Mouse (Mus musculus): ENCODE measurements around the gene Teddm1b. TPM values are rescaled to one million over a fixed set of nuclear protein-coding genes. Genes with fewer than 3 reads are reported as not detected.

Gene Teddm1b
- polyA plus RNA-seq, 1 experiment from 2014 or later: 0.10 TPM

- H3K27ac ChIP-seq: no peak within 1 kb of the TSS
- no peaks in the 10 kb centered on the region for H3K9me3 ChIP-seq (replicated peaks)
- no peak within 1 kb of the TSS for H3K4me2 ChIP-seq
- DNase-seq (no peak), ATAC-seq (ENCODE audit: low read depth) (no peak)
- no peak within 1 kb of the TSS for H3K4me3 ChIP-seq (replicated peaks)
- H3K36me3 ChIP-seq: no peaks in the 10 kb centered on the region
- H3K9ac ChIP-seq: no peak within 1 kb of the TSS
- H3K4me1 ChIP-seq (replicated peaks): 0 out of 2 replicates have a peak, but pooled peaks cover 7% of the 10 kb centered on the region
- 15% methylated on average over 4 of the region's 4 CpGs for WGBS (ENCODE audit: insufficient replicate concordance)
- no peaks in the 10 kb centered on the region for H3K27me3 ChIP-seq
These were observed 17.3 kb downstream of the Teddm1b start, which contains the start of gene Teddm1a for GRCm38 (mm10) chr1:153891442-153891841. TSS of gene Teddm1a (plus strand) at chr1:153891742.

GRCm38 (mm10) chr1:153893746-153894145 lies 19.6 kb downstream of the Teddm1b start:
- DNase-seq: no peak
- Histone ChIP-seq H3K9ac (no peak overlapping the region), H3K4me3 (replicated peaks) (no peak overlapping the region), H3K36me3 (no peaks in the 10 kb centered on the region), H3K27ac (no peak overlapping the region), H3K4me1 (replicated peaks) (peaks cover 27% of the 10 kb centered on the region), H3K9me3 (replicated peaks) (no peaks in the 10 kb centered on the region), H3K4me2 (no peak overlapping the region), H3K27me3 (no peaks in the 10 kb centered on the region)
- ATAC-seq (ENCODE audit: low read depth): no peak
- 32% methylated on average over 2 of the region's 2 CpGs for WGBS (ENCODE audit: insufficient replicate concordance)

DNA sequence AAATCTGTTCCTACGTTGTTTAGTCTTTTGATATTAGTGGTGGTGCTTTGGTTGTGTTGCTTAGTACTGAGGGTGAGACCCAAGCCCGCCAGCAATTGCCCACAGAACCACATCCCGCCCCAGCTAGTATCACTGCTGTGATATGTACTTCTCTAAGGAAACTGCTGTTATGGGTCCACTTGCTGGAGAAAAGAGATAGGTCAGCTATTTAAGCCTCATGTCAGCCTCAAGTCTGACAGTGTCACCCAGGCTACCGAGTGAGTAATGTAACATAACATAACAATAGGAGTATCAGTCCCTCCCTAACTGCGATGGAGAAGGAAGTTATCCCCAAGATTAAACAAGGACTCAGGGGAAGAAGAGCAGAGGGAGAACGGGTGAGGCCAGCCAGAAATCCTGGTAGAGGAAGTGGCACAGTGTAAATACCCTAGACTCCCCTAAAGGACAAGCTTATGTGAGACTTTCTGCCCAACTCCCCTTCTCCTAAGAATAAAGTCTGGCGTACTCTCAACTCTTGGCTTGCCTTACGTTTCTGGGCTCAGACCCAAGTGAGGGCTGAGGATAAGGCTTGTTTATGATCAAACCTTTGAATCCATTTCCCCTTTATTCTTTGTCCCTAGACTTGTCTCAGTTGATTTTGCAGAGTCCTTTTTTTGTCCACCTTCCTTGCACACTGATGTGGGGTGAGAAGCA lies 20.2 kb downstream of the Teddm1b start:
- Histone ChIP-seq H3K9me3 (replicated peaks) (no peaks in the 10 kb centered on the region), H3K27ac (no peak overlapping the region), H3K4me2 (no peak overlapping the region), H3K36me3 (no peaks in the 10 kb centered on the region), H3K4me3 (replicated peaks) (no peak overlapping the region), H3K27me3 (no peaks in the 10 kb centered on the region), H3K4me1 (replicated peaks) (peaks cover 33% of the 10 kb centered on the region), H3K9ac (no peak overlapping the region)
- 38% methylated on average over 8 of the region's 8 CpGs for WGBS (ENCODE audit: insufficient replicate concordance)
- DNase-seq (no peak), ATAC-seq (ENCODE audit: low read depth) (no peak)

- H3K4me3 ChIP-seq (replicated peaks): no peak overlapping the region
- 35% methylated on average over 5 of the region's 5 CpGs for WGBS (ENCODE audit: insufficient replicate concordance)
- H3K27ac ChIP-seq: no peak overlapping the region
- H3K36me3 ChIP-seq: no peaks in the 10 kb centered on the region
- no peak overlapping the region for H3K4me2 ChIP-seq
- H3K27me3 ChIP-seq: no peaks in the 10 kb centered on the region
- H3K9ac ChIP-seq: no peak overlapping the region
- peak; percentile 54 for DNase-seq
- peaks cover 34% of the 10 kb centered on the region for H3K4me1 ChIP-seq (replicated peaks)
- ATAC-seq (ENCODE audit: low read depth): no peak
- H3K9me3 ChIP-seq (replicated peaks): no peaks in the 10 kb centered on the region
These were observed 20.8 kb downstream of the Teddm1b start for GRCm38 (mm10) chr1:153894979-153895378.

DNA sequence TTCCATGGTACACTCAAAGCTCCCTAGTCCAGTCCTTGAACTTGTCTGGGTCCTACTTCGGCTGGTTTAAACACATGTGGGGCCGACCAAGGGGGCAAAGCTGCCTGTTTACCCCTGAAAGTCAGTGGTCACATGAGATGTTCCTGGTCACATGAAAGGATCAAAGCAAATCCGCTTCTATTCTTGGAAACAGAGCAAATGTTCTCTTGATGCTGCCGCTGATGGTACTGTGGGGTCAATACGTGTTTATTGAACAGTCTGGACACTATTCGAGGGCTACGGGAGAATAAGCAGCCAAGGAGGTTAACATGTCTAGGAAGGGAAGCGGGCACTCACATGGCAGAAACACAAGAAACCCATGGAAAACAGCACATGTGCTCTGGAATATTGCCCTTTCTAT lies 23.1 kb downstream of the Teddm1b start:
- Histone ChIP-seq H3K9ac (no peak overlapping the region), H3K27me3 (no peaks in the 10 kb centered on the region), H3K9me3 (replicated peaks) (no peaks in the 10 kb centered on the region), H3K36me3 (peaks cover 2% of the 10 kb centered on the region), H3K4me1 (replicated peaks) (peaks cover 46% of the 10 kb centered on the region), H3K4me3 (replicated peaks) (no peak overlapping the region), H3K27ac (no peak overlapping the region), H3K4me2 (no peak overlapping the region)
- WGBS (ENCODE audit: insufficient replicate concordance): 70% methylated on average over 8 of the region's 8 CpGs
- DNase-seq: no peak
- no peak for ATAC-seq (ENCODE audit: low read depth)

DNA sequence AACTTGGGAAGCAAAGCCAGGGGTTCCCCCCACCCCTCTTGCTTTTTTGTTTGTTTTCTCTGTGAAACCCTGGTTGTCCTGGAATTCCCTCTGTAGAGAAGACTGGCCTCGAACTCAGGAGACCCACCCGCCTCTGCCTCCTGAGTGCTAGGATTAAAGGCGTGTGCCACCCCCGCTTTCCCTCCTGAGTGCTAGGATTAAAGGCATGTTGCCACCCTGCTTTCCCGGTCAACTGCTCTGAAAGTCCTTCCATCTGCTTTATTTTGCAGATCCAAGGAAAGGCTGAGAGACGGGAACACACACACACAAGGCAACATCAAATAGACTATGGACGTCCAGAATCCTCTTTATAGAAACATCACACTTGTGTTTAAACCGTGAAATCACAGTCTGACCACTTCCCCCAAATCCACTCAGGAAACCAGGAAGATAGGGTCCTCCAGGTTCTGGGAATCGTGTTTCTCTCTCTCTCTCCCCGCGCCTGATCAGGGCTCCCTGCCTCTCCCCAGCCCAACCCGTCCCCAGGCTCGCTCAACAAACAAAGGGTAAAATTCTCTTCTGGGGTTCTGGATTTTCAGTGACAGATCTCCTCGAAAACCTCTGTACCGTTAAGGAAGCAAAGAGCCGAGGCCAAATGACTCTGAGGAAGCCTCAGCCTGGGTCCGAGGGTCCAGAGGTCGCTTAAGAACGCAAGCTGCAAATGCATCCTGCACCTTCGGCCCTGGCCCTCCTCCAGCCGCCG lies 25.0 kb downstream of the Teddm1b start:
- Histone ChIP-seq H3K36me3 (peaks cover 22% of the 10 kb centered on the region), H3K4me2 (peak overlapping the region; percentile 87), H3K9me3 (replicated peaks) (no peaks in the 10 kb centered on the region), H3K9ac (peak overlapping the region; percentile 95), H3K27ac (peak overlapping the region; percentile 100), H3K27me3 (no peaks in the 10 kb centered on the region), H3K4me1 (replicated peaks) (peaks cover 55% of the 10 kb centered on the region), H3K4me3 (replicated peaks) (peak overlapping the region; percentile 95)
- ATAC-seq (ENCODE audit: low read depth) (no peak), DNase-seq (no peak)
- WGBS (ENCODE audit: insufficient replicate concordance): 19% methylated on average over 22 of the region's 22 CpGs

DNA sequence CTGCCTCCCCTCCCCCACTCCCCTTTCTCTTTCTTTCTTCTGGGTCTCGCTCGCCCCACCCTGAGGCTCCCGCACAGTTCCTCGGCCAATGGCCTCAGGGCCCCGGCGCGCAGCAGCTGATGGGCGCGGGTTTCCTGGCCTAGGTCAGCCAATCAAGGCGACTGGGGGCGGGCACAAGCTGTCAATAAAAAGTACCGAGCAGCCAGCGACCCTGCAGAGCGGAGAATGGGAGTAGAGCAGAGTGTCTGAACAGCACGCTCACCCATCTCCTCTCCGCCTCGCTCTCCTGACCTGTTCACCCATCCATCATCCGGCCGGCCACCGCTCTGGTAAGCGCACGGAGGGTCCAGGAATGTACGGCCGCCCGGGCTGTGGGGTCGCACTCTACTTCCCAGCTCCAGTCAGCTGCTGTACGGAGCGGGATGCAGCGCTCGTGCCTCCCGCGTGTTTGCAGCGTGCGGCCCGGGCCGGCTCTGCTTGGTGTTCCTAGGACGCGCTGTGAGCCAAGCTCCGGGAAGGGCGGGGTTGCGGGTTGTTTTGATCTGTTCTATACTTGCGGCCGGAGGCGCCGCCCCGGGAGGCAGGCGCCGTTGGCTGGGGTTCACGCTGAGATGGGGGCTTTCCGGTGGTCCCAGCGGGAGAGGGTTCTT lies 25.7 kb downstream of the Teddm1b start, which contains the start of the genes Glul and Teddm2:
Glul (plus strand) TSS at position 214 of the 650 bp plus-strand sequence.
Teddm2 (minus strand) TSS at position 498 of the 650 bp plus-strand sequence.
- ATAC-seq (ENCODE audit: low read depth): peak; percentile 94
- peak within 1 kb of the TSS; percentile 95 for H3K9ac ChIP-seq
- under 1% methylated on average over 51 of the region's 51 CpGs for WGBS (ENCODE audit: insufficient replicate concordance)

DNA sequence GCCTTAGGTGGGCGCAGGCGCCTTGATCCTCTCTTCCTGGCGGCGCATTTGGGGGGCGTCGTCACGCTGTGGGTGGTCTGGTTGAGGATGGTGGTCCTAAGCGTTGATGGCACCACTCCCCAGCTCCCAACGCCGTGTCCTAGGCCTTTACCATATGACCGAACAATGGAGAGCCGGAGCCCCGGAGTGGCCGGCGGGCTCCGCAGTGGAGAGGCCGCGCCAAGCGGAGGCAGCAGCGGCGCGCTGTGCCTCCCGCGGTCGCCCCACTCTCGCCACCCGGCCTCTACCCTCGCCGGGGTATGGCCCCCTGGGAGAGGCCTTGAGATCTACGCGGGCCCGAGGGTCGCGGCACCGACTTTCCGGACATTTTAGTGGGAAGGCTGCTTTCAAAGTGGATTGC lies 26.2 kb downstream of the Teddm1b start:
- WGBS (ENCODE audit: insufficient replicate concordance): under 1% methylated on average over 34 of the region's 36 CpGs
- Histone ChIP-seq H3K4me2 (peak overlapping the region; percentile 87), H3K4me3 (replicated peaks) (peak overlapping the region; percentile 95), H3K9ac (peak overlapping the region; percentile 95), H3K4me1 (replicated peaks) (peaks cover 49% of the 10 kb centered on the region), H3K27ac (peak overlapping the region; percentile 100), H3K36me3 (peaks cover 34% of the 10 kb centered on the region), H3K27me3 (no peaks in the 10 kb centered on the region), H3K9me3 (replicated peaks) (no peaks in the 10 kb centered on the region)
- no peak for DNase-seq
- peak; percentile 28 for ATAC-seq (ENCODE audit: low read depth)

More for the DNA sequence above, 25.7 kb downstream of the Teddm1b start, which contains the start of the genes Glul and Teddm2:
- Histone ChIP-seq H3K27me3 (no peaks in the 10 kb centered on the region), H3K4me1 (replicated peaks) (peaks cover 49% of the 10 kb centered on the region), H3K4me2 (peak within 1 kb of the TSS; percentile 87), H3K36me3 (peaks cover 29% of the 10 kb centered on the region), H3K27ac (peak within 1 kb of the TSS; percentile 100), H3K4me3 (replicated peaks) (peak within 1 kb of the TSS; percentile 95), H3K9me3 (replicated peaks) (no peaks in the 10 kb centered on the region)
- peak; percentile 90 for DNase-seq

DNA sequence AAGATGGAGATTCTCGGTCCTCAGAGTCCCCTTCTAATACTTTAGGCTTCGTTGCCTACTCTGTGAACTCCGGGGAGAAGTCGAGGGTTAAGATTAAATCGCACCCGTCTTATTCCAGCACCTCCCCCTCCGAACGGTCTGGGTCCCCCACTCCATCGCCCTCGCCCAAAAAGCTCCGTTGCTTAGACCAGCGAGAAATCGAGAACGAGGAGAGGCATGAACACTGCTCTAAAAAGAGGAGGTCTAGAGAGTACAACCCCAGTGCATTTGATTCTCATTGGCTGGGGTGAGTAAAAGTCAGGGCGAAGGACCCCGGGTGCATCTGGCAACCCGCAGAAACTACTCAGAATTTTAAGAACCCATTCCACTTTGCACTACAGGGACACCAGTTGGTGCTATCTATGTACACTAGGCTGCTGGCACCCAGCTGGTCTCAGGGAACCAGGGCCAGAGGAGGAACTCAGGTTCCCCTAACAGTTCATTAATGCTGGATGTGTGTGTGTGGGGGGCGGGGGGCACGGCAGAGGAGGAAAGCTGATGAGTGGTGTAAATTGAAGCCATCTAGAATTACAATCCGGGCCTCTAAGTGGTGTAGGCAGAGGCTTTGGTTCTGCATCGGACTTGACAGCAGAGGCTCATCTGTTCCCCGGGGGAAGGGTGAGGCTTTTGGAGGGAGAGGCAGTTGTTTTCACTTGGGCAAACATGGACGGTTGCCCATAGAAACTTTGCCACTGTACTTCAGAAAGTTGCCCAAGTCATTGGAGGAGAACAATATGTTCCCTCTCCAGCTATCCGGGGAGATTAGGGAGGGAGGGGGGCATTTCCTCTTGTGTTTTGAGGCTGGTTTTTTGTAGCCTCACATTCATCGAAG lies 26.9 kb downstream of the Teddm1b start:
- ATAC-seq (ENCODE audit: low read depth) (no peak), DNase-seq (peak; percentile 19)
- Histone ChIP-seq H3K9me3 (replicated peaks) (no peaks in the 10 kb centered on the region), H3K36me3 (peaks cover 41% of the 10 kb centered on the region), H3K27me3 (no peaks in the 10 kb centered on the region), H3K9ac (peak overlapping the region; percentile 95), H3K4me3 (replicated peaks) (peak overlapping the region; percentile 95), H3K27ac (peak overlapping the region; percentile 100), H3K4me1 (replicated peaks) (peaks cover 49% of the 10 kb centered on the region), H3K4me2 (peak overlapping the region; percentile 87)
- 3% methylated on average over 25 of the region's 25 CpGs for WGBS (ENCODE audit: insufficient replicate concordance)

GRCm38 (mm10) chr1:153903006-153903405 lies 28.9 kb downstream of the Teddm1b start:
- H3K9me3 ChIP-seq (replicated peaks): no peaks in the 10 kb centered on the region
- 0 out of 2 replicates have a peak overlapping the region, but pooled peaks have one; percentile 19 for H3K4me2 ChIP-seq
- H3K36me3 ChIP-seq: peaks cover 60% of the 10 kb centered on the region
- peaks cover 35% of the 10 kb centered on the region for H3K4me1 ChIP-seq (replicated peaks)
- no peak overlapping the region for H3K27ac ChIP-seq
- H3K27me3 ChIP-seq: no peaks in the 10 kb centered on the region
- WGBS (ENCODE audit: insufficient replicate concordance): 90% methylated on average over 13 of the region's 13 CpGs
- DNase-seq: no peak
- H3K9ac ChIP-seq: no peak overlapping the region
- ATAC-seq (ENCODE audit: low read depth): no peak
- H3K4me3 ChIP-seq (replicated peaks): no peak overlapping the region

Measured in liver, embryonic 13.5 days (tissue).